Comparison of ENCODE assay signal across 17 mouse cellular contexts in genomic region chr1:128394657-128395056, GRCm38 (mm10).
"Had no signal": no experiment of that assay in that cellular context is flagged by ENCODE, and none has a peak within 500 bp of the region (broad histone marks: within the 10 kb centered on the region; RNA-seq: fewer than 3 reads in every experiment).

No protein-coding gene starts in this region.

- H3K36me3 ChIP-seq: stomach, embryonic 15.5 days had no signal

- H3K9me3 ChIP-seq: neural tube, embryonic 12.5 days; neural tube, embryonic 13.5 days; neural tube, embryonic 15.5 days; stomach, embryonic 15.5 days had no signal

- H3K4me3 ChIP-seq: neural tube, embryonic 12.5 days; neural tube, embryonic 13.5 days; neural tube, embryonic 15.5 days; stomach, embryonic 15.5 days had no signal

- DNase-seq: retina, postnatal 1 day; right cerebral cortex, adult 18-20 months; right cerebral cortex, postnatal 14 days; right cerebral cortex, postnatal 25 days; right cerebral cortex, postnatal 4 days; spleen, adult 18-20 months; thymus, adult 18-20 months; thymus, adult 2 months; thymus, postnatal 14 days; thymus, postnatal 25 days; thymus, postnatal 36 days; thymus, postnatal 4 days had no signal

- H3K9ac ChIP-seq: neural tube, embryonic 12.5 days; neural tube, embryonic 13.5 days; neural tube, embryonic 15.5 days; stomach, embryonic 15.5 days had no signal

- H3K27me3 ChIP-seq: neural tube, embryonic 12.5 days; neural tube, embryonic 13.5 days; neural tube, embryonic 15.5 days; stomach, embryonic 15.5 days had no signal

- H3K27ac ChIP-seq: neural tube, embryonic 12.5 days; neural tube, embryonic 13.5 days; neural tube, embryonic 15.5 days; stomach, embryonic 15.5 days; stomach, postnatal 0 days had no signal

- H3K4me1 ChIP-seq: neural tube, embryonic 12.5 days; neural tube, embryonic 15.5 days; stomach, embryonic 15.5 days had no signal
